Mouse (Mus musculus): Measurements from ENCODE around the gene Arrdc4.

DNA sequence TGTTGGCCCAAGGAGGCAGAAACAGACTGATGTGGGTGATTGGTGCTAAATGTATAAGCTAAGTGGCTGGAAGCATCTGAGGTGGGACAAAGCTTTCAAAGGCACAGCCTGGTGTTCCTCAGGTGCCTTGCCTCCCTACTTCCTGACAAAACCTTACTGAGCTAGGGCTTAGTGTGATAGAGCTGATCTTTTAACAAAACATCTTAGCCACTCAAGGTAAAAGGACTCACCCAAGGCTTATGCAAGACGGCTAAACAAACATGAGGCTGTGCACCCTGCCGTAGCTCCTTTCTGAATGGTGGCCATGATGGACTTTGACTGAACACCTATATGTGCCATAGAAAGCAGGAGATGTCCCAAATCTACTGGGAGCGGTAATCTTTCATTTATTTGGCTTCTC is 51.7 kb downstream of the Arrdc4 start:
- TF ChIP-seq CTCF (IDR thresholded peaks at IDR 0.05; ENCODE audit: extremely low read depth, insufficient read depth, low read length) (no peak), POLR2A (IDR thresholded peaks at IDR 0.05; ENCODE audit: extremely low read depth, insufficient read depth, low read length) (no peak)

Data from cortical plate, adult 2 months (tissue).